Mouse (Mus musculus) yolk sac, embryonic 10.5 days (tissue): ENCODE results near the gene Wdr54.
A peak's percentile ranks its signal among the peaks of the same experiment; 100 is the strongest.

ENCODE experiments used
- DNase-seq: peaks from one replicate; pipeline ENCODE4 v3.0.0-alpha.2; 2017; ENCODE audit warnings: low spot score

The Wdr54 gene

DNA sequence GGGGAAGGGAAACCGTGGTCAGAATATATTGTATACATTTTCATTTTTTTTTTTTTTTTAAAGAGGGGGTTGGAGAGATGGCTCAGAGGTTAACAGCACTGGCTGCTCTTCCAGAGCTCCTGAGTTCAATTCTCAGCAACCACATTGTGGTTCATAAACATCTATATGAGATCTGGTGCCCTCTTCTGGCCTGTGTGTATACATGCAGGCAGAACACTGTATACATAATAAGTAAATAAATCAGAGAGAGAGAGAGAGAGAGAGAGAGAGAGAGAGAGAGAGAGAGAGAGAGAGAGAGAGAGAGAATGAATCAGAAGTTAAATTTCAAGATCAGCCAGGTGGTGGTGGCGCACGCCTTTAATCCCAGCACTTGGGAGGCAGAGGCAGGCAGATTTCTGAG is 3.3 kb upstream of the Wdr54 start:
- DNase-seq = peak; percentile 39

DNA sequence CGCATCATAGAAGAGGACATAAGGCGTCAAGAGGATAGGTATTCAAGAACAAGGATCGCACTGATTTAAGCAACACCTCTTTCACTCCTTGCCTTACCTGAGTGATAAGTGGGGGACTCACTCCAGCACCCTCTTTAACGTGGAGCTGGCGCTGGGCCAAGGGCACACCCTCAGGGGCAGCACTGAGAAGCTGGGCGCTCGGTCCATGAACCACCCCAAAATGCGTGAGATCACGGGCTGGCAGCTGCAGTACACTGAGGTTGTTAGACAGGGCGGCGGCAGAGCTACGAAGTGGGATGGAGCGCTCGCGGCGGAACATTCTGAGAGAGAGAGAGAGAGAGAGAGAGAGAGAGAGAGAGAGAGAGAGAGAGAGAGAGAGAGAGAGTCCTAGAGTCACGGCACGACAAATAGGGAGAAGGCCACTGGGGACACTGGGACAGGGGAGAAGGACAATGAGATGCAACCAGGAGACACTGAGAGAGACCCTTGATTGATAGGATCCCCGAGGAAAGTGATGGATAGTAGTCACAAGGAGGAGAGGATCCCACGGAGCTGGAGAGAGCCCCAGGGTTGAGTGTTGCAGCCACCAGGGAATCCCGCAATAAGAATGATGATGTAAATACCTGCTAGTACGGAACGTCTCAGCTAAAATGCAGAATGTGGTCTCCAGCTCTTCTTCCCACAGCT is 502 bp downstream of the Wdr54 start:
- no peak for DNase-seq

DNA sequence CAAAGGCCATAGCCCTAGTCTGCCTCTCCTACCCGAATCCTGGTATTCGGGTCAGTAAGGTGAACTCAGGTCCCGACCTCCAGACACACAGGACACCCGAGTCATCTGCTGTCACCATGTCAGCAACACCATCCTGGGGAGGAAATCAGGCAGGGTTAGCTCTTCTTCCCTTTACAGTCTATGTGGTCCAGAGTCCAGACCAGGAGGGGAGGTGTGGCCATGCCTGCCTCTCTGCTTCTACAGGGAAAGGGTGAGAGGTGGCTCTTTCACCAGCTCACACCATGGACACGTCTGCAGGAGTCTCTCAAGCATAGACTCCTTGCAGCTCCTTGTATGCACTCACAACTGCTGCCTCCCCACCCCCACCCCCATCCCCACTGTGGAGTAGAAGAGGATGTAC is 2.7 kb downstream of the Wdr54 start:
- no peak for DNase-seq

DNA sequence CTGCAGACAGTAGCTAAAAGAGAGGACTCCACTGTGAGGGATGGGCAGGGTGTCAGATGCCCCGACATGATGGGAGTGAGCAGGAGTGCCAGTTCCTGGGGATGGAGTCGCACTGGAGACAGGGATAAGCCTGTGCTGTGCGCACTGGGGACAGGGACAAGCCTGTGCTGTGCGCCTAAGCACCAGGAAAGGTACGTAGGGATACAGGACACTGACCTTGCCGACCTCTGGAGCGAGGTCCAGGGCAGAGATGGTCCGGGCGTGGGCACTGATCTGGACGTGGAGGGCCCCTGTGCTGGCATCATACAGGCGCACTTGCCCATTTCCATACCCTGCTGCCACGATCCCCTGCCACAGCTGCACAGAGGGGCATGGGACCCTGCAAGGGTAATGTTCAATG is 3.2 kb downstream of the Wdr54 start:
- no peak for DNase-seq

DNA sequence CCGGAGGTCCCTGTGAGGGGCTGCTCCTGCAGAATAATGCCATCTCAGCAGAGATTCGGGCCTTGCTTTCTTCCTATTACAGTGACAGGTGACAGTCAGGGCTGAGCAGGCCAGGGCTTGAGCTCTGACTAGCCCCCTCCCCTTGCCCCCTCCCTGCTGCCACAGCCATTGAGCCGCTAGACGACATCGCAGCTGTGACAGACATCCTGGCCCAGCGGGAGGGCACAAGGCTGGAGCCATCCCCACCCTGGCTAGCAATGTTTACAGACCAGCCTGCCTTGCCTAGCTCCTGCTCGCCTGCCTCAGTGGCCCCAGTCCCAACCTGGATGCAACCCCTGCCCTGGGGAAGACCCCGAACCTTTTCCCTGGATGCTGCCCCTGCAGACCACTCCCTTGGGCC is 4.5 kb downstream of the Wdr54 start:
- DNase-seq = no peak

DNA sequence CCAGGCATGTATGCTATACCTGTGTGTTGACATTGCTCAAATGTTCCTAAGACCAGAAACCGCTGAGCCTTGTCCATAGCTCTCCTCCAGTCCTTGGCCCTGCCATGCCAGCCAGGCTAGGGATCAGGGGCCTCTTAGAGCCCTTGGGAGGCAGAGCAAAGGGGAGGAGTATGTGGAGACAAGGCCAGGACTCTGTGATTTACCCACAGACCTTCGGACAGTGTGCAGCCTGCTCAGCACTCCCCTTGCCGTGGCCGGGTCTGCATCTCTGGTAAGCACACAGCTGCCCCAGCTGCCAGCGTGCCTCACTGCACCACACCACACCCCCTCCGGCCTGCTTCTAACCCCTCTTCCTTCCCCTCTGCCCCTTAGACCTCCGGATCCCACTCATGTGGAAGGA is 8.9 kb downstream of the Wdr54 start:
- no peak for DNase-seq

DNA sequence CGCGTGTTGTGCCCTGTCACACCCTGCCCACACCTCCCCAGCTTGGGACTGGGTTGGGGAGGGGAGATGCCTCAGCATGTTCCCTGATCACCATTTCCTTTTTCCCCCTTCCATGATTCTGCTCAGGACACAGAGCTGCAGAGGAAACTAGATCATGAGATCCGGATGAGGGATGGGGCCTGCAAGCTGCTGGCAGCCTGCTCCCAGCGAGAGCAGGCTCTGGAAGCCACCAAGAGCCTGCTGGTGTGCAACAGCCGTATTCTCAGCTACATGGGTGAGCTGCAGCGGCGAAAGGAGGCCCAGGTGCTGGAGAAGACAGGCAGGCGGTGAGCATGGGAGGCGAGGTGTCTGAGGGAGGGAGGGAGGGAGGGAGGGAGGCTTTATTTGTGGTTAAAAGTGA is 10.4 kb downstream of the Wdr54 start:
- no peak for DNase-seq

DNA sequence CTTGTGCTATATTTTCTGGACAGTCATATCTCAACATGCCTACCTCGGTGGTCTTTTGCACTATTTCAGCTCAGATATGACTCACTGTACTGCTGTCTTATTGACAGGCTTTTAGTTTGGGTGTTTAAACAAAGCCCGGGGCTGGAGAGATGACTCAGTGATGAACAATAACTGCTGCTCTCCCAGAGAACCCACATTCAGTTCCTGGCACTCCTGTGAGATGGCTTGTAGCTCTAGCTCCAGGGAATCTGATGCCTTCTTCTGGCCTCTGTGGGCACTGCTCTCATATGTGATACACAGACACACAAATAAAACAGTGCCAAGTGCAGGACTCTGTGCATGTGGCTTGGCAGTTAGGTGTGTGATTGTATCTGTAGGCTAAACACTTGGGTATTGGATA is 11.0 kb downstream of the Wdr54 start:
- DNase-seq = no peak

DNA sequence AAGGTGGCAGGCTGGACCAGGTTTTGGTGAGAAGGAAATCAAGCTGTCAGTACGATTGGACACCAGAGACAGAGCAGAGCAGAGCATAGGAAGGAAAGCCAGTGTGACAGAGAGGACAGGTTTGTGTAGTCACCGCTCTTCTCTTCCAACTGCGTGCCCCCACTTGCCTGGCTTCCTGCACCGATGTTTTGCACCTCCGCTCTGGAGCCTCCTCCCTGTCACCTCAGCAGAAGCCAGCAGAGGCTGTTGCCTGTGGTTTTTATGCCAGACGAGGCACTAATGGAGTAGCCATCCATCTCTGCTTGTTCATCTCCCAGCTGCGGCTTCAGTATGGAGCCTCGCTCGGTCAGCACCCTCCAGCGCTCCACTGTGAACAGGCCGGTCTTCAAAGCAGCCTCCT is 13.3 kb downstream of the Wdr54 start:
- no peak for DNase-seq

DNA sequence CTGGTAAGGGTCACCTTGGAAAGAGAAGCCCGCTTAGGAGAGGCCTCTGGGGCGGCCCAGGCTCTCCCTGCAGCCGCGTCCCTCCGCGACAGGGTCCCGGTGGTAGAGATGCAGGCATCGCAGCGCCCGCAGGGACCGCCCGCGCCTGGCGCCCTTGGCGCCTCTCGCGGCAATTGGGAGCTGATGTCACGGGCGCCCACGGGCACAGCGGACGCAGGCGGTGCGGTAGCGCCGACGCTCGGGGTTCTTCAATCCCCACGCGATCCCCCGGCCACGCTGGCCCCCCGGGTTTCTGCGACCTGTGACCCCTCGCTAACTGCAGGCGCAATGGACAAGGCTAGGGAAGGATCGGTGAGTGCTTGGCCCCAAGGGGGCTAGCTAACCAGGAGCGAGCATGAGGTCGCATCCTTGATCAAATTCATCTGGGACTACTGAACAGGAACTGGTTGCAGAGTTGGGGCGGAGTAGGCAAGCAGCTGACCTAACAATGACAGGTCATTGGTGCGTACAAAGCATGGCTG is 13.9 kb downstream of the Wdr54 start:
- no peak for DNase-seq

DNA sequence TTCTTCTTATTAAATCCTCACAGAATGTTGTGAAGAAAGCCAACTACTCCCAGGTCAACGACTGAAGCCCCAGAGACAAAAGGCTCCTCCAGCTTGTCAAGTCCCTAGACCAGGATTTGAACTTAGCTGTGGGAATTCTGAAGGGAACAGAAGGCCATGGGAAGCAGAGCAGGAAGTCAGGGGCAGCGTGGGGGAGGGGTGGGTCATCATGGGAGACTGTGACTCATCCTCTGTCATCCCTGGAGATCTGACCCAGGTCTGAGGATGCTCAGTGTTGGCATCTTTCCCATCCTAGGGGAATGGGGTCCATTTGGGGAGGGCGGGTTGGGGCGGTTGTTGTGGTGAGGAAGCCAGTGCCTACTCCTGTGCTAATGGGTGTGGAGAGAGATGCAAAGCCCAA is 14.6 kb downstream of the Wdr54 start:
- DNase-seq = no peak

DNA sequence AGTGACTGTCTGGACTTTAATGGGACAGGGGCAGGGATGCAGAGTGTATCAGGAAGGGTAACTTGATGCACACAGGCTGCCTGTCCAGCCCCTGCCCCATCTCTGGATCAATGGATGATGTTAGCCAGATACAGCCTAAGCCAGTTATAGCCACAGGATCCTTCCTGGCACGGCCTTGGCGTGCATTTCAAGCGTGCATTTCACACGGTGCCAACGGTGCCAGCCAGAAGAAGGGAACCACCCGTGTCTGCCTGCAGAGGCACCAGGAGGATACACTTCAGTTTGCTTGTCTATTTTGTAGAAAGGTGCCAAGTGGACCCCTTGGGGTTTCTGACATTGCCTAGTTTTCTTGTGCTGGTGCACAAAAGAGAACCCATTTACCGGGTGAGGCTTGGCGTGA is 16.2 kb downstream of the Wdr54 start:
- DNase-seq = no peak

DNA sequence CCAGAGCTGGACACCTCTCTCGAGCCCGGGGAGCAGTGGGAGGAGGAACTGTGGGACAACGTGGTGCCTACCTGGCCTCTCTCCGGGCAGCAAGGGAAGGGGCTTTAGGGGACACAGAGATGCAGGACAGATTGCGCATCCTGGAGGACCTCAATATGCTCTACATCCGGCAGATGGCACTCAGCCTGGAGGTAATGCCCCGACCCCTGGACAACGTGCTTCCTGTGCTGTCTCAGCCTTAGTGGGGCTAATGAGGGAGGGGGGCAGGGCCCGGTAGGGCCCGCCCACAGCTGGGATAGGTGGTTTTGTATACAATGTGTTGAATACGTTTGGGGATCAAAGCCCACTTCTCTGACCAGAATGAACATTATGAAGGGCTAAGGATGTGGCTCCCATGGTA is 18.1 kb downstream of the Wdr54 start:
- DNase-seq = peak; percentile 65

DNA sequence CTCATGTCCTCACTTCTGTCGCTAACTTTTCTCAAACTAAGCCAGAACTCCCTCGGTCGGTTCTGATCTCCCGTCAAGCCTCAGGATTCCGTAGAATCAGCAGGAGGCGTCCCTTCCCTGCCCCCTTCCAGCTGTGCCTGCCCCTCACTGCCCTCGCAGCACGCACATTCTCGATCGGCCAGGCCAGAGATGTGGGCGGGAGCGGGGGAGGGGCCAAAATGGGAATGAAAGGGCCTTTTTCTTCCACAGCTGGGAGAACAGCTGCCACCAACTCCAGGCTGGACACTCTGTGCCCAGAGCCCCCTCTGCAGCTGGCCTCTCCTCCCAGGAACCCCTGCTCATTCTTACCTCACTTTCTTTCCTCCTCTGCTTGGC is 18.6 kb downstream of the Wdr54 start:
- peak; percentile 93 for DNase-seq

DNA sequence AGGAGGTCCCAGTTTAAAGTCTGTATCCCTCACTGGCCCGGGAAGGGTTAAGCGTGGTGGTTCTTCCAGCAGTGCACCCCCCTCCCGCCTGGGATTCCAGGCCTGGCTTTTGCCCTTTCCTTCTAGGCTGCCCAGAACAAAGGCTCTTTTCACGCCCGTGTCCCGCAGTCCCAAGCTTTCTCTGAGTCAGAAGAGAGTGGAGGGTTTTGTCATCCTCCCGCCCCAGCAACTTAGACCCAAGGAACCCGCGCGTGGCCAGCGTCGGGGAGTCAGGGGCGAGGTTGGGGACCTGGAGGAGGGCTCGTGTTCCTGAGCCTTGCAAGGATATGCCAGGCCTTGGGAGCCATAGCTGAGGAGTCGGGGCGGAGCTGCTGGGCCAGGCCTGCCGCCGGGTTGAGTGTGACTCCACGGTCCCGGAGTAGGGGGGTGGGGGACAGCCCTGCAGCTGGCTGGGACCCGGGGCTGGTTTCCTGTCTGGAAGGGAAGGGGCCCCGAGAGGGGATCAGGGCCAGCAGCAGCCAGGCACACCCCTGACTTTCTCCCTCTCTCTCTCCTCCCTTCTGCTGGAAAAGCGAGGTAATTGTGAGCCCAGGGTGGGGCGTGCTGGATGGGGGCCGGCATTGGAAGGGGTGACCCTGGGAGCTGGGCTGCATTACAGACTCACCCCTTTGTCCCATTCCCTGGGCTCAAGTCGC is 19.2 kb downstream of the Wdr54 start:
- DNase-seq = peak; percentile 84

DNA sequence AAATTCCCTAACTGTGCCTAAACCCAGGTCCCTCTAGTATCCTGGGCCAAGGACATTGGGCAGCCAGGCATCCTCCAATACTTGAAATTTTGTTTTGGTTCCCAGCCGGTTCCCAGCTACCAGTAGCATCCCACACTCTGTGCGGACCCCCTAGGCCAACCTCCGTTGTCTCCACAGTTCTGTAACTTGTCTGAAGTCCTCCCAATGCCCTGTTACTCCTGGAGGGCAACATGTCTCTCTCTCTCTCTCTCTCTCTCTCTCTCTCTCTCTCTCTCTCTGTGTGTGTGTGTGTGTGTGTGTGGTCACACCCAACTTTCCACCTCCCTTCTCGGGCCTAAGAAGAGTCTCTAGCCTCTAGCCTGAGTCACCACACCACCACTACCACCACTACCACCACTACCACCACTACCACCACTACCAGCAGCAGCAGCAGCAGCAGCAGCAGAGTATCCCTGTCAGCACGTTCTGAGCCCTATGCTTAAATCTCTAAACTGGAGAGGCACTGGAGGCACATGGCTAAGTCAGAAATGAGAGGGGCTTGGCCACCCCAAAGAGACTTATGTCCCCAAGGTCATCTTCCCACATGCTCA is 19.8 kb downstream of the Wdr54 start:
- peak; percentile 45 for DNase-seq

DNA sequence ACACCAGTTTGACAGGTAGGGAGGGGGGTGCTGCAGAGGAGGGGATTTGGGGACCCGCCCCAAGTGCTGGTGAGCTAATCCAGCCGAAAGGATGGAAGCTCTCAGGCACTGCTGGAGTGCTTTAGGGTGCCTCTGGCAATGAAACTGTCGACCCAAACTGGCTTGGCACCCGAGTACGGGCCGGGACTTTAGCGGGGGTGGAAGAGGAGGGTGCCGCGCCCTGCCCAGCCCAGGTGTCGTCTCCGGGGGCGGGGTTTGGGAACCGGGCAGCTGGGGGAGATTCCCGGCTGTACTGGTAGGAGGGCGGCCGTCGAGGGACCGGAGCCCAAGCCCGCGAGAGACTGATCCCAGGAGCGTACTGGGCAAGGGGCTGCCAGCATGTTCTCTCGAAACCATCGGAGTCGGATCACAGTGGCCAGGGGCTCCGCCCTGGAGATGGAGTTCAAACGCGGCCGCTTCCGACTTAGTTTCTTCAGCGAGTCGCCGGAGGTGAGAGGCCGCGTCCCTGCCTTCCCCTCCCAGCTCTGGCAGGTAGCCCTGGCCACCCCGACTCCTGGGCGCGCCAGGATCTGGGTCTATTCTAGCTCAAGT is 20.5 kb downstream of the Wdr54 start:
- DNase-seq = peak; percentile 43

DNA sequence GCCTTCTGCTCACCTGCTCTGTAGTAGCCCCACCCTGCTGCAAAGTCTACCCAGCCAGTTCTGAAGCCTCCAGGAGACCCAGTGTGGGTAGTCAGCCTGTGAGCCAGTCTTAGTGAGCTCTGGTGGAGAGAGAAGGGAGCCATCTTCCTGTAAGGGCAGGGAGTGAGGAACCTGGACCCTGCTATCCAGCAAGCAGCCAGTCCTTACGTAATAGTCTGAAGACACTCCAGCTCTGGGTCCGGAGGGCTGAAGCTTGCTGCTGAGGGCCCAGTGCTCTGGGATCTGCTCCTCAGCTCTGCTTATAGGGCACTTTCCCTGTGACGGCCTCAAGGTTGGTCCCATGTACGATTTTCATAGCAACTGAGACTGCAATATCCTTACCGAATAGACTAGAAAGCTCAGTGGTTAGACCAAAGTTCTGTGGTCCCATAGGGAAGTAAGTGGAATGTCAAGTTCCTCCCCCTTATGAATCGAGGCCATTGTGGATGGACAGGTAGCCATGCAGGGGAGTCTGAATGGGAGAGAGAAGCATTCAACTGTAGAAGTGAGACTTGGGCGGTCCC is 21.2 kb downstream of the Wdr54 start, which contains the start of gene Rtkn:
Rtkn (plus strand) TSS at position 513 of the 563 bp plus-strand sequence.
- peak; percentile 40 for DNase-seq

DNA sequence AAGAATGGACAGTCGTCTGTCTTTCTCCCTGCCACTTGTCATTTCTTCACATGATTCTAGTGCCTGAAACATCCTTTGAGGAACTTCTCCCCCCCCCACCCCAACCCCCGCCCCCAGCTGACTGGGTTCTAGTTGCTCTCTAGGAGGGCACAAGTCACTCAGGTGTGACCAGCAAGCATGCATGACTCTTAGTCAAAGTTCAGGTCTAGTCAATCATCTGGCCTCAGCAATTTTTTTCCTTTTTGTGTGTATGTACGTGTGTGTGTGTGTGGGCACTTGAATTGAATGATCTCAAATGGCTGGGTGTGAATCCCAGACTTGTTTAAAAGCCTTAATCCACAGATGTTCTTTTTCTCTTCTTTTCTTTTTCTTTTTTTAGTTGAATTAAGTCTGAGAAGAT is 22.0 kb downstream of the Wdr54 start:
- DNase-seq = no peak

DNA sequence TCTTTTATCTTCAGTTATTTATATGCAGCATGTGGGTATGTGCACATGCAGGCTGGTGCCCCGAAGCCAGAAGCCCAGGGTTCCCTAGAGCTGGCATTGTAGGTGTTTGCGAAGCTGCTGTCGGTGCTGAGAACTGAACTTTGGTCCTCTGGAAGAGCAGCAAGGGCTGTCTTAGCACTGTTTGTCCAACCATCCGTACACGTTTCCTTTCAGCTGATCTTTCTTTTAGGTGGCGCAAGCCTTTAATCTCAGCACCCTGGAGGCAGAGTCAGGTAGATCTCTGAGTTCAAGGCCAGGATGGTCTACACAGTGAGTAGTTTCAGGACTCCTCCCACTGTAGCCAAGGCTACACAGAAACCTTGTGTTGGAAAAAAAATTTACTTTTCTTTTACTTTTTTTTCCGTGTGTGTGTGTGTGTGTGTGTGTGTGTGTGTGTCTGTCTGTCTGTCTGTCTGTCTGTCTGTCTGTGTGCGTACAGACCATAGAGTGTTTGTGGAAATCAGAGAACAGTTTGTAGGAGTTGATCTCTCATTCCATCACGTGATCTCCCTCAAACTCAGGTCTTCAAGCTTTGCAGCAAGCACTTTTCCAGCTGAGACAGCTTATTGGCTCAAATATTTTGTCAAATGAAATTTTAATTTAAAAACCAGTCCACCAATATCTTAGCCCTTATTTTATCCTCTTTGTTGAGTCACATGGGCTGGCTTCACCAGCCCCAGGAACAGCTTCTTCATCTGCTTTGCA is 23.8 kb downstream of the Wdr54 start:
- peak; percentile 80 for DNase-seq

DNA sequence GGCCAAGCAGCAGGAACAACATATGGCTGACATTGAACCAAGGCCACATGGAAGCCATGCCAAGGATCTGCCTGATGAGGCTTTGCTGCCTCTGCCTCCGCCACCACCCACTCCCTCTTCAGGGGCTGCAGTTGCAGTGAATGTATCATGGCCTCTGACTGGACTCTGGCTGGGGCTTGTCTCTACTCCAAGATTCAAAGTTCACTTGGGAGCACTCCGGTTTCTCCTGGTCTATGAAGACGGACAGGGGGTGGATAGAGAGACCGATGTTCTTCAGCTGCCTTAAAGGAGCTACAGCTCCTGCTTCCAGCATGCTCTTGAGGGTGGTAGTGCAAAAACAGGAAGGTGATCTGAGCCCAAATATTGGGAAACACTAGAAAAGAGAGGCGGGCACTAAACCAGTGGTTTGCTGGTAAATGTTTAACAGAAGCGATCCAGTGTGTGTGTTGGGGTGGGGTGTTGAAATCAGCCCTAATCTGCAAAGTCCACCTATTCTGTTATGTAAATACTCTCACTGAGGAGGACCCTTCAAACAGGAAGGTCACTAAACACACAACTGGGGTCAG is 24.6 kb downstream of the Wdr54 start:
- peak; percentile 89 for DNase-seq

DNA sequence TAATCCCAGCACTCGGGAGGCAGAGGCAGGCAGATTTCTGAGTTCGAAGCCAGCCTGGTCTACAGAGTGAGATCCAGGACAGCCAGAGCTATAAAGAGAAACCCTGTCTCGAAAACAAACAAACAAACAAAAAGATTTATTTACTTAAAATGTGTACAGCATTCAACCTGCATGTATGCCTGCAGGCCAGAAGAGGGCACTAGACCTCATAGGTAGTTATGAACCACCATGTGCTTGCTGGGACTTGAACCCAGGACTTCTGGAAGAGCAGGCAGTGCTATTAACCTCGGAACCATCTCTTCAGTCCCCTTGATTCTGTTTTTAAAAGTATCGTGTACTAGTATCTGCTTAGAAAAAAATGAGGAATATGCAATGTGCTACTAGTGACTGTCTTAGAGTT is 28.8 kb downstream of the Wdr54 start:
- no peak for DNase-seq
